Comparison of ENCODE assay signal across 35 mouse cellular contexts in the genomic region with DNA sequence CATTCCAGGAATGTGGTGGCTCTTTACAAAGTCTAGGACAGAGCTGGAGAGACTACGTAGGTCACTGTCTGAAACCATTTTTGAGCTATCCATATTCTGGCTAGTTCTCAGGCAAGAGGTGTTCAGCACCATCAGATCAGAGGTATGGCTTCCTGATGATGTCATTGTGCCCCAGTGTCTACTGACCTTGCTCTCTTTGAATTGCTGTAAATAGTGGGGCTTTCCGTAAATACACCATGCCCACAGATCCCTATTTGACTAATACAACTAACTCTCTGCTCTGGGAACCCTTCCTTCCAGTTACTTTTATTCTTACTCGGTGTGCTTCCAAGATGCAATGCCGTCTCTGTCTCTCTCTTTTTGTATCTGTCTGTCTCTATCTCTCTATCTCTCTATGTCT.
"Had no signal": no experiment of that assay in that cellular context is flagged by ENCODE, and none has a peak within 500 bp of the region (broad histone marks: within the 10 kb centered on the region; RNA-seq: fewer than 3 reads in every experiment).

No protein-coding gene starts in this region.

- H3K9me3 ChIP-seq: heart, embryonic 10.5 days; heart, embryonic 12.5 days; heart, embryonic 13.5 days; heart, embryonic 15.5 days; hindbrain, embryonic 10.5 days; hindbrain, embryonic 12.5 days; hindbrain, embryonic 13.5 days; hindbrain, embryonic 15.5 days; intestine, embryonic 15.5 days; kidney, embryonic 15.5 days had no signal

- H3K4me2 ChIP-seq: heart, embryonic 11.5 days; heart, embryonic 12.5 days; heart, embryonic 13.5 days; heart, embryonic 15.5 days; hindbrain, embryonic 12.5 days; hindbrain, embryonic 13.5 days; hindbrain, embryonic 14.5 days; hindbrain, embryonic 15.5 days; intestine, embryonic 15.5 days; kidney, embryonic 15.5 days had no signal

- H3K27me3 ChIP-seq: heart, embryonic 12.5 days; heart, embryonic 13.5 days; heart, embryonic 15.5 days; hindbrain, embryonic 12.5 days; hindbrain, embryonic 13.5 days; hindbrain, embryonic 15.5 days; intestine, embryonic 15.5 days; kidney, embryonic 15.5 days had no signal

- H3K4me3 ChIP-seq: heart, embryonic 10.5 days; heart, embryonic 12.5 days; heart, embryonic 13.5 days; heart, embryonic 15.5 days; hindbrain, embryonic 10.5 days; hindbrain, embryonic 12.5 days; hindbrain, embryonic 13.5 days; hindbrain, embryonic 15.5 days; intestine, embryonic 15.5 days; kidney, embryonic 15.5 days; layer of hippocampus, adult 2 months; left cerebral cortex, adult 2 months had no signal

- H3K27ac ChIP-seq: heart, embryonic 10.5 days; heart, embryonic 13.5 days; heart, embryonic 15.5 days; hindbrain, embryonic 10.5 days; hindbrain, embryonic 12.5 days; hindbrain, embryonic 13.5 days; hindbrain, embryonic 14.5 days; hindbrain, embryonic 15.5 days; hindbrain, postnatal 0 days; intestine, embryonic 15.5 days; kidney, embryonic 15.5 days; kidney, postnatal 0 days; layer of hippocampus, adult 2 months; left cerebral cortex, adult 2 months had no signal

- H3K4me1 ChIP-seq: heart, embryonic 10.5 days; heart, embryonic 12.5 days; heart, embryonic 13.5 days; heart, embryonic 15.5 days; hindbrain, embryonic 10.5 days; hindbrain, embryonic 12.5 days; hindbrain, embryonic 13.5 days; hindbrain, embryonic 15.5 days; intestine, embryonic 15.5 days; kidney, embryonic 15.5 days had no signal

- ATAC-seq: hindbrain, embryonic 16.5 days; hindbrain, postnatal 0 days; inflammation-experienced regulatory T-cells, adult 6 months; intestine, embryonic 15.5 days; intestine, embryonic 16.5 days; intestine, postnatal 0 days had no signal

- H3K36me3 ChIP-seq: heart, embryonic 10.5 days; heart, embryonic 12.5 days; heart, embryonic 13.5 days; heart, embryonic 15.5 days; hindbrain, embryonic 10.5 days; hindbrain, embryonic 12.5 days; hindbrain, embryonic 13.5 days; hindbrain, embryonic 15.5 days; intestine, embryonic 15.5 days; kidney, embryonic 15.5 days had no signal

- H3K9ac ChIP-seq: heart, embryonic 12.5 days; heart, embryonic 13.5 days; heart, embryonic 15.5 days; hindbrain, embryonic 12.5 days; hindbrain, embryonic 13.5 days; hindbrain, embryonic 14.5 days; hindbrain, embryonic 15.5 days; intestine, embryonic 15.5 days; kidney, embryonic 15.5 days had no signal

- DNase-seq: heart, postnatal 10 days; heart, postnatal 14 days; heart, postnatal 4 days; kidney, adult 11 months; kidney, adult 18-20 months; kidney, adult 2 months; kidney, adult 8-10 months; kidney, adult 9 months; kidney, postnatal 10 days; kidney, postnatal 14 days; kidney, postnatal 25 days; kidney, postnatal 36 days; kidney, postnatal 4 days; layer of hippocampus, adult 9-11 months; layer of hippocampus, postnatal 36 days had no signal
